Mouse (Mus musculus) retina, embryonic 14.5 days (tissue): ENCODE data around the gene Gramd2.

Experiments
- DNase-seq: peaks from one replicate; pipeline ENCODE4 v3.0.0-alpha.2; 2015; ENCODE audit warnings: low spot score

Gramd2 gene

DNA sequence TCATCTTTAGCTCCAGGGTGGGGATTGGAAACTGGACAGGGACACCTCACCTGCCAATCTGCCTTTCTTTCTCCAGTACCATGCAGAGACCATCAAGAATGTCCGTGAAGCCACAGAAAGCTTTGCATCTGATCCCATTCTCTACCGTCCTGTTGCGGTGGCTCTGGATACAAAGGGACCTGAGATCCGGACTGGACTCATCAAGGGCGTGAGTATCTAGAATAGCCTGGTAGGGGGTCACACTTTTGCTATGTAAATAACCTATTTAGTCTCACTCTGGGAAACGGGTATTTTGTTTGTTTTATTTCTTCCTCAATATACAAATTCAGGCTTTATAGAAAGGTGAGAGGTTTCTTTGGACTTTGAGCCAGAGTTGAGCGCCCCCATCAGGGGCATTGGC, 11.5 kb upstream of the Gramd2 start:
- DNase-seq: no peak

DNA sequence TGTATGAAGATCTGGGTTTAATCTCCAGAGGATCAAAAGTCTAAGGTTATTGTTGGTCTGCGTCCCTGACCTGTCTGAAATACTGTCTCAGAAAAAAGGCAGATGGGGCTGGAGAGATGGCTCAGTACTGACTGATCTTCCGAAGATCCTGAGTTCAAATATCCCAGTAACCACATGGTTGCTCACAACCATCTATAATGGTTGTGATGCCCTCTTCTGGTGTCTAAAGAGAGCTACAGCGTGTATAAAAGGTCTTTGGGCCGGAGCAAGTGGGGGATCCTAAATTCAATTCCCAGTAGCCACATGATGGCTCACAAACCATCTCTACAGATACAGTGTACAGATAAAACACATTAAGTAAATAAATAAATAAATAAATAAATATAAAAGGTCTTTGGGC, 10.8 kb upstream of the Gramd2 start:
- DNase-seq: peak; percentile 56

DNA sequence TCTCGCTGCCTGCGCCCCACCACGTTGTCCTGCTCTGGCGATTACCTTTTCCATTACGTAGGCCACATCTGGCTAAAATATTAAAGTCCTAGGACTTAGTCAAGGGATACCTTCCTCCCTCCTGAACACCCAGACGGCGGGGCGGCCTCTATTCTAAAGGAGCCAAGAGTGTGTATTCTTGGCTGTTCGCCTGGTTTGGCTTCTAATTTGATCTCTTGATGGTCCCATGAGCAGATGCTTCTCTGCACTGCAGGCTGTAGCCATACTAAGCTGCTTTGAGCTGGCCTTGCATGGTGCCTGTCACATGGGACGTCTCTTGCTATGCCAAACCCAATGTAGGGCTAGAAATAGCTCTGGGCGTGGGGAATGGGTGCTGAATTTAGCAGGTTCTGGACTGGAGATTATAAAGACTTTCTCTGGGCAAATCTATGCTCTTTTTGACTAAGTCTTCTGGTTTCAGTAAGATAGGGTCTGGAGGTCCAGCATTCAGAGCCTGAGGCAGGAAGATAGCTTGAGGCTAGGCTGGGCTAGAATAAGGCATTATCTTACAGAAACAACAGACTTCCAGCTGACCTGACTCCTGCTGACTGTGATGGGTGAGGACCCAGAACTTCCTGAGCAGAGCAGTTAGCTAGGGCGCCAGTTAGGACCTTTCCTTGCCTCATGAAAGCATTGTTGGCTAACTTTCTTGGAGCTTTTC, 7.6 kb upstream of the Gramd2 start:
- DNase-seq: no peak

DNA sequence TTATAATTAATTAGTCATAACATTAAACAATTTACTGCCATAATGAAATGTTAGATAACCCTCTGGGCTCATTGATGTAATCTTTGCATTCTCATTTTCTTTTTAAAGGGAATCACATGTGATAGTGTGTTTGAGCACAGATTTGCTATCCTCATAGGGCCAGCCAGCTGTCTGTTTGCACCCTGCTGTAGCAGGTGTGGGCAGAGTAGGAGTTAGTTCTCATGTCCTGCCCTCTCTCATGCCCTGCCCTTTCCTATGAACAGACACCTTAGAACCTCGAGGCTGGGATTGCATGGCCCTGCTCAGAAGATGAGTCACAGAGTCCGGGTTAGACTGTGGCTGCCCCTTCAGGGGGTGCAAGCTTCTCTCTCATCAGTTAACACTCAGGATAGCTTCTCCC, 6.5 kb upstream of the Gramd2 start:
- DNase-seq: no peak

DNA sequence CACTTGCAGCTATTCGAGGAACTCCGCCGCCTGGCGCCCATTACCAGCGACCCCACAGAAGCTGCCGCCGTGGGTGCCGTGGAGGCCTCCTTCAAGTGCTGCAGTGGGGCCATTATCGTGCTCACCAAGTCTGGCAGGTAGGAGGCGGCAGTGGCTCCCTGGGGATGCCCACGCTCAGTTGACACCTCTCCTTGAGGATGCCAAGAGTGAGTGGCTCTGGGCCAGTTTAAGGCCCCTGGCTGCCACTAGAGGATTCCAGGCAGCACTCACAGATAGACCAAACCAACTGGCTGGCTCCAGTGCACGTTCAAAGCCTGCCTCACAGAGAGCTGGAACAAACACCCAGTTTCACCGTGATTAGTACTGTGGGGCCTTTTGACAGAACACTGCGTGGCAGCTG, 4.3 kb upstream of the Gramd2 start:
- DNase-seq: no peak

DNA sequence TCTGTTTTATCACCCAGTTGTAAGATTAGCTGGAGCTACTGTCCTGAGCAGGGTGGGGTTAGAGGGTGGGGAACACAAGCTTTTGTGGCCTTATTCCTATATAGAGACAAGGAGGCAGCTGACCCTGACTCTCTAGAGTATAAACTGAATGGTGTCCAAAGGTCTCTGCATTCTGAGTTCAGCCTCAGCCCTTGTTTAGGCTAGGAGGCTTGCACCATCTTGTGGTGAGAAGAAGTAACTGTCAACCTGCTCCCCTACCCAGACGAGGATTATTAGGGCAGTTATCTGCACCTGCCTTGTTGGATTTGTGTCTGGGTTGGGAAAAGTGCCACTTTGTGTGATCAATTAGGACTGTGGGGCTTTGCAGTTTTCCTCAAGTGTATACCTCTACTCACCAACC, 1.6 kb upstream of the Gramd2 start:
- peak; percentile 63 for DNase-seq

DNA sequence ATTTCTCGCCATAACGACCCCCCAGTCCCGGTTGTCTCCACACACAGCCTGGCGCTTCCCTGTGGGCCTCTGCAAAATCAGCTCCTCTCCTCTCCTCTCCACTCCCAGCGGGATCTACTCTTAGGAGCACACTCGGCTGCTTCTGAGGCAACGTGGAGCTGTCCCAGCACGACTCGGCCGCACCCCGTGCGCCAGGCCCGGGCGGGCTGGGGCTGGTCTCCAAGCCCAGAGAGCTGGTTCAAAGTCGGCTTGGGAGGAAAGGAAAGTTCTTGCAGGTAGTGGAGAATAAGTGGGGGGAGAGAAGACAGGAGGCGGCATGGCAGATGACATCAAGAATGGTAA, 561 bp downstream of the Gramd2 start:
- peak; percentile 27 for DNase-seq

DNA sequence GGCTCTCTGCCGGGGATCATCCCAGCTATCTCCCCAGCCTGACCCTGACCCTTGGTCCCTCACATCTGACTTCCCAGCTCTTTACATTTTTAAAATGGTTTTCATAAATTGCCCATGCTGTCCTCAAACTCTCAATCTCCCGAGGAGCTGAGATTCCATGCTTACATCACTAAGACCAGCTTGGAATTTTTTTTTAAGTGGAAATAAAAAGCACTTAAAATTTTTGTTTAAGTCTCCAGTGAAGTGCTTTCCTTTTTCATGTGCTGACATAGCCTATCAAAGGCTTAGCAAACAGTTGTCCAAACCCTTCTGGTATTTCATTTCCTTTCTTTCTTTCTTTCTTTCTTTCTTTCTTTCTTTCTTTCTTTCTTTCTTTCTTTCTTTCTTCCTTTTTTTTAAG, 4.1 kb downstream of the Gramd2 start:
- DNase-seq: no peak

DNA sequence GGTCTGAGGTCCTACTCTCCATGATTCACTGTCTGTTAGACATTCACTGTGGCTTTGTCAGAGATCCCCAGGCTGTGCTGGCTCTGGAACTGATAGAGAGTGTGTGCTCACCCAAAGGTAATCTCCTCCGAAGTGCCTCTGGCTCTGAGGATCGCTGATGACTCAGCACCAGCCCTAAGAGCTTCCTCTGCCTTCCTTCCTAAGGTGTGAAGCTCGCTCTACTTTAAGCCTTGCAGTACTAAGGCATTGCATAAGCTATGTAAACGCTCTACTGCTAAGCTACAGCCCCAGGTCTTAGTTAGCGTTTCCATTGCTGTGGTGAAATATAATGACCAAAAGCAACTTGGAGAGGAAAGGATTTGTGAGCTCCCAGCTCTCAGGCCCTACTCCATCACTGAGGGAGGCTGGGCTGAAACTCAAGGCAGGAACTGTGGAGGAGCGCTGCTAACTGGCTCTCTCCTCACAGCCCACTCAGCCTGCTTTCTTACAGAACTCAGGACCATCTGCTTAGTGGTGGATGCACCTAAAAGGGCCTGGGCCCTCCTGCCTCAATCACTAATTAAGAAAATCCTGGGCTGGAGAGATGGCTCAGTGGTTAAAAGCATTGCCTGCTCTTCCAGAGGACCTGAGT, 7.6 kb downstream of the Gramd2 start:
- peak; percentile 14 for DNase-seq

DNA sequence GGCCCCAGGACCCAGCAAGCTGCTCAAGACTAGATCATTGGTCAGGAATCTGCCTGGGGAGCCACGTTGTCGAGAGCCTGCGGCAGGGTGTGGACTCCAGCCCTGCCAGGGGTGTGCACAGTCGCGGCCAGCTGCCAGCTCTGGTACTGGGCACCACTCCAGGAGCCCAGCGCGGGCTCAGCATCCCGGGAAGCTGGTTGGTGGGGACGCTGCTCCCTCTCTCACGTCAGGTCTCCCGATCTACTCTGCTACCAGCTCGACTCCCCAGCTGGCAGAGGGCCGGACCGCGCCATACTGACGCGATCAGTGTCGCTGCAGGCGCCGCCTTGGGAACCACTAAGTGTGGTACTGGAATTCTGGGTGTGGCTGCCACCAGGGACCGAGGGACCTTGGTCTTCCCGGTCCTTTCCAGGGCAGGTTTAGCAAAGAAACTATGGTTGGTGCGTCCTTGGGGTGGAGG, 11.7 kb downstream of the Gramd2 start:
- peak; percentile 47 for DNase-seq

DNA sequence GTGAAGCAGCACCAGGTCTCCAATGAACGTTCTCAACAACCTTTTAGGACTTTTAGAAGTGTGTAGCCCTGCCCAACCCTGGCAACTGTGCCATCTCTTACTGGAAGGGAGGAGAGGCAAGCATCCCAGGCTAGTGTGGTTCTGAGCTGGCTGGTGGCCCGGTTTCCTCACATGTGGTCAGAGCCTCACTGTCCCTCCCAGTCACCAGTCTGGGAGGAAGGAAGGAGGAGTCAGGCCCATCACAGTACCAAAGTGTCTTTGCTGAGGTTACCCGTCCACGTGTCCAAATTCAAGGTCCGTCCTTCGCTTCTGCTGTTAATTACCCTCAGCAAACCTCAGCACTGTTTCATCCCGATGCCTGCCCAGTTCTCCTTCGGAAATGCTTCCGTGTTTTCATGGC, 12.2 kb downstream of the Gramd2 start:
- DNase-seq: no peak

DNA sequence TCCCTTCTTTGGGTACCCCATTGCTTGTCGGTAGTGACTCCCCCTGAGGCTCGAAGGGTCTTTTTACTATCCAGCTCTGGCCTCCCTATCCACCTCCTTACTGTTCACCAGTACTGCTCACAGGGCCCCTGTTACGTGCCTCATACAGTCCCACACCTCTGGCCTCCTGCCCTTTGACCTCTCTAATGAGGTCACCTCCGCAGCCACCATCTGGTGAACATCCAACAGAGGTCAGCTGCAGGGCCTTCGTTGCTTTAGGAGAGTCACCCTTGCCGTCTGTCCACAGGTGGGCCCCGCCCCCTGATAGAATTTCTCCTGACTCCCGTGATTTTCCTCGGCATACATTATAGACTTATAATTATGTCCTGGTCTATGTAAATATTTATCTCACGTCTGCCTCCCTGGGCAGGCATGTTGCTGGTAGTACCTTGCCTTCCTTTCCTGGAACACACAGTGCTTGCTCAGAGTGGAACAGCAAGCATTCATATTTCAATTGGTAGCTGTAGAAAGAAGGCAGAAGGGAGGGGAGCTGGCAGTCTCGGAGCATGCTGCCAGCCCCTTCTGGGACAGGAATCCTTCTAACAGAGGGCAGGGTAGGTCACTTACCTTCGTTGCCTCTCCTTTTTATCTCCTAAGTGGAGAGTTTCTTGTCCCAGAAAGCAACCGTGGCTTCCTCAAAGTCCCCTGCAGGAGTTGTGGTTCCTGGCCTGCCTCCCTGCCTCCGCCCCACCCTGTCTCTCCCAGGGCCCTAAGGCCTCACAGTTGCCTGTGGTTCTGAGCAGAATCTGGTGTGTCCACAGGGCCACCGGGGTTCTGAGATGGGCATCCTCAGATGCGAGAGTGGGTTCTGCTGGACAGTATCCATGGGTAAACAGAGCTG, 14.9 kb downstream of the Gramd2 start:
- no peak for DNase-seq

DNA sequence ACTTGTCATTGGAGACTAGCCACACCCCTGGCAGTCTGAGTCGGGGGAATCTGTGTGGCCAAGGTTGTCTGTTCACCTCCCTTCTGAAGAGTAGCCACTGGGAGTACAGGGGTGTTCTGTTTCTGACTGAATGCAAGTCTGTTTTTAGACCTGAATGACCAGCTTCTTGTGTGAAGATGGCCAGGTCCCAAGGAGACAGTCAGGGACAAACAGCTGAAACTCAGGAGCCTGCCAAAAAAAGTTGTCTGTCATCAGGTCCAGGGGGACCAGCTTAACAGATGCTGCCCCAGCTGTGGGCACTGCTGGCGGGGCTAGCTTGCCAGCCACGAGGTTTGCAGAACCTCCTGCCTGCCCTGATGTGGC, 15.5 kb downstream of the Gramd2 start:
- no peak for DNase-seq

DNA sequence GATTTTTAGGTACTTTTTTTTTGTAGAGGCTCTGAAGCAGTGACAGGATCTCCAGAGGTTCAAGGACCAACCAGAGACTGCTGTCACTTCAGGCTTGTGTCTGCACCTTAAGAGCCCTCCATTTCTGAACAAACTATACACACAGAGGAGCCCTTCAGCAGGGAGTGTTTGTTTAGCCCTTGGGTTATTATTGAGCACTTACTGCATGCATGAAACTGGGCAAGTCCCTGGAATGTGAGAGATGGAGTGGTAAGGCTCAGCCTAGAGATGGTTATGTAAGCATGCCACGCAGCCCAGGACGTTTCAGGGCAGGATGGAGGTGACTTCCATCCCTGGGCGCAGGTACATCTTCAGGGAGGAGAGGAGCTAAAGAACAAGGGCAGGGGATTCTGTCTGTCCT, 16.4 kb downstream of the Gramd2 start:
- DNase-seq: no peak

DNA sequence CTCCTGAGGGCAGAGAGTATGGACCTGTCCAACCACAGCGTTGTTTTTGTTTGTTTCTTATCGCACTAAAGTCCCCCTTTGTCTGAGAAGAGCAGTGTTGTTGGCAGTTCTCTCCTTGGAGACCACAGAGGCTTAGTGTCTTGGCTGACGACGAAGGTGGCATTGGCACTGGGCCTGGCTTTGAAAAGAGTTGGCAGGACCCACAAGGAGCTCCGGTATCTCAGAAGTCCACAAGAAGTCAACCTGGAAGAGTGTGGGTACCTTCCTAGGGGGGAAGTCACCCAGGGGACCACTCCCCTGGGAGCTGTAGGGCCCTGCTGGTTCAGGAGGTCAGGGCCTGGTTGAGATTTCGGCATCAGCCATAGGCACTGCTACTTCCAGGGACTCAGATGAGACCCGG, 21.1 kb downstream of the Gramd2 start:
- no peak for DNase-seq

DNA sequence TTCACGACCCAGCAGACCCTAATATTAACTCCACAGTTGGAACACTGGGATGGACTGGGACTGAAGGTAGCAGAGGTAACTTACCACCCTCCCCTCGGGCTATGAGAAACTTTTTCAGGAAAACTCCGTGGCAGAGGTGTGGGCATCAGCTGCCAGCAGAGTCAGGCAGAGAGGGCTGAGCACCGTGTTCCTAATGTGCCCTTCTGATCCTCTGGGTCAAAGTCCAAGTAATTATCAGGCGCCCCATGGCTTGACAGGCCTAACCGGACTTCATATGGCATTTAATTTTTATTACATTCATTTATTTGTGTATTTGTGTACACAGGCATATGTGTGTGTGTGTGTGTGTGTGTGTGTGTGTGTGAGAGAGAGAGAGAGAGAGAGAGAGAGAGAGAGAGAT, 23.2 kb downstream of the Gramd2 start:
- DNase-seq: no peak

DNA sequence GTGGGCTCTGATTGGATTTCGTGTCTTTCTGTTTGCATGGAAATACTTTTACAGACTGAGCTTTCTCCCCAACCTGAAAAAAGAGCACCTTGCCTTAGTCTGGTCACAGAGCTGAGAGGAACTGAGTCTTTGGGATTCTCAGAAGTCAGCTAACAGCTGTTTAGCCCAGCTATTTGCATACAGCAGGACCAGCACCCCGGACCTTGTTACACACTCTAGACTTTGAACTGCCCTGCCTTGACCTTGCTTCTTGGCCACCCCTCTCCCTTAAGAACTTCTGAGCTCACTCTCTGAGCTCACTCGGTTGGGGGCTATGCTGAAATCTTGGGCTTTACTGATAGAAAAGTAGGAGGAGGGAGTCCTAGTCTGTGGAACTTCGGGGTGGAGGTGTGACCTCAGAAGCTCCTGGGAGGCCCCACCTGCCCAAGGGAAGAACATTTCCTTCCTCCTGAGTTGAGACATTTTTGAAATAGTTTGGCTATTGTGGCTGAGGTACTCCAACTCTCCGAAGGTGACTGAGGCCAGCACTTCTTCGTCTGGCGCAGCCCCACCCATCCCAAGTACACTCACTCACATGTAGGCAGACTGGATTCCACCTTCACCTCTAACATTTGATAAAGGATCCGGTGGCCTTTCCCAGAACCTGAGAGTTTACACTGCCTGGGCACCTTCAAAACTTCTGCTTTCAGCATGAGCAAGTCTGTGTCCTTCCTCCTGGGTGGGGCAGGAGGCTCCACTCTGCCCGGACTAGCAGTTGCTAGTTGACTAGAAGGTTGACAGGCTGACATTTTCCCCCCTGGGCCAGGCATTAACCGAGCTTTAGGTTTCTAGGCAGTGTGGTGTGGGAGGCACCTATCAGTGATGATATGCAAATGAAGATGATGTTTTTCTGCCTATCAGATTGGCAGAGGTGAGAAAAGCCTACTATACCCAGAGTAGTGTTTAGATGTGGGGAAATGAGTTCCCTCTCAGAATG, 27.2 kb downstream of the Gramd2 start:
- DNase-seq: no peak

DNA sequence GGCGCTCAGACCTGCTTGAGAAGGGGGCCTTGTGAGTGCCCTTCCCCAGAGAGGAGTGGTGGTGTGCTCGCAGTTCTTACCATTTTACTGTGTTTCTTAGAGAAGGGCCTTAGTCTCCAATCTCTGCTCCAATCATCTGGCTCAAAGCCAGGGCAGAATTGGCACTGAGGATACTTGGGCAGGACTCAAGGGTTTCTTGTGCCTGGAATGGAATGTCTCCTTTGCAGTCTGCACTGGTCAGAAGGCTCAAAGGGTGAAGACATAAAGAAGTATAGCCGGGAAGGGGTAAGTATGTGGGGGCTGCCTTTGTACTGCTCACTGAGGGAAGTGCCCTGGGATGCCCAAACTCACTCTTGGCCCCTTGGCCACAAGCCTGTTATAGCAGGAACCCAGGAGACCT, 29.3 kb downstream of the Gramd2 start:
- DNase-seq: no peak

DNA sequence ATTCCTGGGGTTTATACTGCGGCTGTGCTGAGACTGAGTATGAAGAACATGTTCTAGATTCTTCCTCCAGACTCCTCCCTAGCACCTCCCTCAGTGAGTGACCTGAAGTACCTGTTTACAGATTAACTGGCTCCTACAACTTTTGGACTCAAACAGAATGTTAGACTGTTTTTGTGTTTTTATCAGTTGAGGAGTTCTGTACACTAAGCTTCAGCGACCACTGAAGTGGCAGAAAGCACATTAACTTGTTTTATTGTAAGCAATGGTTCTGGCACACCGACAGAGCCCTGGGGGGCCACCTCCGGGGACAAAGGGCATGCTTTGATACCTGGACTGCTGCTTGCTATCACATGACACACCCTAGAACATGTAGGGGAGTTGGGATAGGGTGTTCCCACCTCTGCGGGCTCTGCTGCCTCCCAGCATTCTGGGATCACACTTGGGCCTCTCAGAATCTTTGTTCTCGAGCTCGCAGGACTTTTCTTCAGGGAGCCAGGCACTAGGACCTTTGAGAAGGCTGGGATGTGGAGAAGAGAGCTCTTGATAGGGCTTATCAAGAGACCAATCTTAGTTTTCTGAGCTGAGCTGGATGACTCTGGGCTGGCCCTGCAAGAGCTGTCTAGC, 36.4 kb downstream of the Gramd2 start:
- no peak for DNase-seq

DNA sequence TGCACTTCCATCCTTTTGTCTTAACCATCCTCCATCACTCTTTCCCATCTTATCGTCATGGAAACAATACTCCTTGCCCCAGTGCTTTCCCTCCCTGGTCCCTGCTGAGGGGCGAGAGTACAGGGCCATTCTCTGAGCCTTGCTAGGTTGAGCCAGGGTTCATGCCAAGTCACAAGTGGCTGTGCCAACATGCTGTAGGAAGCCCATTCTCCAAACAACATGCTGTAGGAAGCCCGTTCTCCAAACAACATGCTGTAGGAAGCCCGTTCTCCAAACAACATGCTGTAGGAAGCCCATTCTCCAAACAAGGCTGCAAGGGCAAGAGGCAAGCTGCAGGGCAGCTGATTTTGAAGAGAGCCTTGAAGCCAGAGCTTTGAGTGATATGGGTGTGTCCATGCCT, 38.3 kb downstream of the Gramd2 start:
- DNase-seq: no peak

DNA sequence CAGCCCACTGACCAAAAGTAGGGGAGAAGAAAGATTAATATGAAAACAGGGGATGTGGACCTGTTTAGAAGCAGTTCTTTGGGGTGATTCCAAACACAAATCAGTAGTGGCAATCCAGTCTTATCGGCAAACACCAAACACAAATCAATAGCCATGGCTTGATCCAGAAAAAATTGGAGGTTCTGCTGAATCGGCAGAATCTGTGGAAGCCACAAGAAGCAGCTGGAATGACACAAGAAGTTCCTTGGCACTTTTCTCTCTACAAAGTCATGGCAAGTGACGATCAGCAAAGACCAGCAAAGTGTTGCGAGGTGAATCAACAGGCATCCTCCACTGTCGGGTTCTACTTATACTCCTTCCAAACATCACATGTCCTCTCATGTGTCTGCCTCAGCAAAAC, 41.2 kb downstream of the Gramd2 start:
- DNase-seq: no peak
